Mouse (Mus musculus): ENCODE data around the gene Cc2d2b. TPM values are rescaled to one million over a fixed set of nuclear protein-coding genes. Genes with fewer than 3 reads are reported as not detected.

The Cc2d2b gene
- total RNA-seq, 2 experiments from 2014 or later = 1.1 TPM; not detected in 1

GRCm38 (mm10) chr19:40746603-40747002 is 1.9 kb upstream of the Cc2d2b start:
- no peak for DNase-seq (ENCODE audit: low spot score in 2 of 2)

- no peak for DNase-seq (ENCODE audit: low spot score in 2 of 2)
Observed at GRCm38 (mm10) chr19:40754311-40754710, 5.8 kb downstream of the Cc2d2b start.

- DNase-seq (ENCODE audit: low spot score in 2 of 2) = no peak
Observed at GRCm38 (mm10) chr19:40760071-40760470, 11.5 kb downstream of the Cc2d2b start.

- peak; percentile 47 to 56 for DNase-seq (ENCODE audit: low spot score in 2 of 2)
Observed at GRCm38 (mm10) chr19:40762023-40762759, 13.6 kb downstream of the Cc2d2b start.

- no peak for DNase-seq (ENCODE audit: low spot score in 2 of 2)
Observed at GRCm38 (mm10) chr19:40767189-40767588, 18.6 kb downstream of the Cc2d2b start.

GRCm38 (mm10) chr19:40769341-40769770 is 20.8 kb downstream of the Cc2d2b start:
- DNase-seq (ENCODE audit: low spot score in 2 of 2) = no peak

- no peak for DNase-seq (ENCODE audit: low spot score in 2 of 2)
Observed at GRCm38 (mm10) chr19:40788004-40788714, 39.6 kb downstream of the Cc2d2b start.

- DNase-seq (ENCODE audit: low spot score in 2 of 2) = no peak
Observed at GRCm38 (mm10) chr19:40788715-40789084, 40.1 kb downstream of the Cc2d2b start.

- no peak for DNase-seq (ENCODE audit: low spot score in 2 of 2)
Observed at GRCm38 (mm10) chr19:40805176-40805737, 56.7 kb downstream of the Cc2d2b start.

- no peak for DNase-seq (ENCODE audit: low spot score in 2 of 2)
Observed at GRCm38 (mm10) chr19:40809858-40810257, 61.3 kb downstream of the Cc2d2b start.

GRCm38 (mm10) chr19:40811840-40812239 is 63.3 kb downstream of the Cc2d2b start:
- DNase-seq (ENCODE audit: low spot score in 2 of 2) = no peak

GRCm38 (mm10) chr19:40812778-40813177 is 64.2 kb downstream of the Cc2d2b start:
- DNase-seq (ENCODE audit: low spot score in 2 of 2) = no peak

- DNase-seq (ENCODE audit: low spot score in 2 of 2) = no peak
Observed at GRCm38 (mm10) chr19:40813385-40813784, 64.8 kb downstream of the Cc2d2b start.

- DNase-seq (ENCODE audit: low spot score in 2 of 2) = no peak
Observed at GRCm38 (mm10) chr19:40815645-40816183, 67.2 kb downstream of the Cc2d2b start.

- DNase-seq (ENCODE audit: low spot score in 2 of 2) = no peak
Observed at GRCm38 (mm10) chr19:40817901-40818532, 69.5 kb downstream of the Cc2d2b start.

- DNase-seq (ENCODE audit: low spot score in 2 of 2) = no peak
Observed at GRCm38 (mm10) chr19:40818764-40819163, 70.2 kb downstream of the Cc2d2b start.

GRCm38 (mm10) chr19:40821306-40821825 is 72.8 kb downstream of the Cc2d2b start:
- DNase-seq (ENCODE audit: low spot score in 2 of 2) = no peak

GRCm38 (mm10) chr19:40825636-40826035 is 77.1 kb downstream of the Cc2d2b start:
- DNase-seq (ENCODE audit: low spot score in 2 of 2) = no peak

GRCm38 (mm10) chr19:40826735-40827134 is 78.2 kb downstream of the Cc2d2b start:
- no peak for DNase-seq (ENCODE audit: low spot score in 2 of 2)

GRCm38 (mm10) chr19:40830198-40830597 is 81.6 kb downstream of the Cc2d2b start:
- no peak for DNase-seq (ENCODE audit: low spot score in 2 of 2)

Data from left cerebral cortex, adult 18-20 months (tissue).